Mouse (Mus musculus) myocyte (in vitro differentiated cells): ENCODE data around the gene Usp48.

Experiments
- CEBPB ChIP-seq: IDR thresholded peaks from 2 replicates; pipeline ENCODE4 v1.6.1; 2011; ENCODE audit warnings: mild to moderate bottlenecking, moderate library complexity; ENCODE audit not compliant: poor library complexity, insufficient read depth, severe bottlenecking
- E2F4 ChIP-seq: IDR thresholded peaks from one replicate; pipeline ENCODE4 v1.6.1; 2011; ENCODE audit warnings: mild to moderate bottlenecking, control low read depth, moderate library complexity; ENCODE audit not compliant: insufficient read depth
- MYOD1 ChIP-seq, 3 experiments: IDR thresholded peaks; one replicate each; pipeline ENCODE4 v1.6.1; 2011; ENCODE audit warnings: control low read depth in 2 of 3, low read depth in 2 of 3, mild to moderate bottlenecking in 2 of 3, moderate library complexity in 1 of 3; ENCODE audit not compliant: insufficient read length in 2 of 3, control insufficient read depth in 1 of 3
- POLR2A ChIP-seq: IDR thresholded peaks from one replicate; pipeline ENCODE4 v1.6.1; 2011; ENCODE audit warnings: low read depth, mild to moderate bottlenecking, control low read depth, moderate library complexity; ENCODE audit not compliant: insufficient read length
- POLR2AphosphoS2 ChIP-seq: IDR thresholded peaks from one replicate; pipeline ENCODE4 v1.6.1; 2011; ENCODE audit warnings: low read depth, control low read depth; ENCODE audit not compliant: insufficient read length
- TCF12 ChIP-seq: IDR thresholded peaks from one replicate; pipeline ENCODE4 v1.6.1; 2011; ENCODE audit warnings: mild to moderate bottlenecking, control low read depth; ENCODE audit not compliant: poor library complexity, insufficient read depth, severe bottlenecking
- TCF3 ChIP-seq: IDR thresholded peaks from one replicate; pipeline ENCODE4 v1.6.1; 2011; ENCODE audit warnings: low read depth, control low read depth; ENCODE audit not compliant: insufficient read length
- USF1 ChIP-seq: IDR thresholded peaks from one replicate; pipeline ENCODE4 v1.6.1; 2011; ENCODE audit warnings: low read depth, mild to moderate bottlenecking, control low read depth, moderate library complexity

DNA sequence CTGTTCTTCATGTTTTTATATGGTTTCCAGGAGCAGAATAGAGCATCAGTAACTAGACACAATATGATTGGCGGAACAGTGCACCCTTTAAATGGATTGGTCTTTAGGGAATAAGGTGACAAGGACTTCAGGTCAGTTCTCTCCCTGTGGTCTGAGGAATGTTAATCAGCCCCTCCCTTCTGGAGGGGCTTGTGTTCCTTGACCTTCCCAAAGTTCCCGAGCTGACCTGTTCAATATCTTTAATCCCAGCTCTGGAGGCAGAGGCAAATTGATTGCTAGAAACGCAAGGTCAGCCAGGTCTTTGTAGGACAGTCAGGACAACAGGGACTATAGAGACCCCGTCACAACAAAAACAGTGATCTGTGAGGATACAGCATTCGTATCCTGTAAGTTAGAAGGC, 5.0 kb downstream of the Usp48 start:
- TF ChIP-seq POLR2A (no peak), CEBPB (no peak), POLR2AphosphoS2 (no peak), TCF3 (no peak), E2F4 (no peak), TCF12 (no peak), MYOD1 (IDR thresholded peaks at IDR 0.05; ENCODE audit: control insufficient read depth in 1 of 3, insufficient read length in 2 of 3, low read depth in 2 of 3) (no peak), USF1 (no peak)
